Mouse (Mus musculus): ENCODE results near the gene Mmd. TPM values are rescaled to one million over a fixed set of nuclear protein-coding genes. Genes with fewer than 3 reads are reported as not detected.

The Mmd gene
- polyA plus RNA-seq, 1 experiment from 2014 or later: 148 TPM

DNA sequence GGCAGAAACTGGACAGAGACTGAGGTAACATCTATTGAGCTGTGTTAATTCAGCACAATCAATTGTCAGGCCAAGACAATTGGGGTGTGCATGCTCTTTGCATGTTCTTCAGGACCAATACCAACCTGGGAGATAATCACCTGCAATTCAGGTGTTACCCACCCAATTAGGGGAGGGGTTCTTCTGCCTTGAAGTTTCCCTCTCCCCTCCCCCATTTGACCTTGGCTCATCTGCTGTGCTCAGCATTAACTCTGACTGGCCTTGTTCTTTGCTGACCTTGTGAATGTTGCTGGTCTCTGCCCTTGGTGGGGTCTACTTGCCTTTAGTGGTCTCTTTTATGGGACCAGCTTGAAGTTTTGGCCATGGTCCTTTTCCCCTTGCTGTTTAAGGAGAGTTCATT is 19.5 kb upstream of the Mmd start:
- Histone ChIP-seq H3K9ac (ENCODE audit: low read depth, low read length) (no peak overlapping the region), H3K36me3 (ENCODE audit: control insufficient read depth, insufficient read depth, low read length) (no peaks in the 10 kb centered on the region), H3K4me2 (ENCODE audit: low read length) (no peak overlapping the region), H3K27ac (ENCODE audit: low read length) (no peak overlapping the region), H3K4me1 (ENCODE audit: control insufficient read depth, insufficient read depth, low read length) (no peaks in the 10 kb centered on the region), H3K9me3 (replicated peaks; ENCODE audit: control insufficient read depth, low read length, poor library complexity, severe bottlenecking) (no peaks in the 10 kb centered on the region), H3K27me3 (ENCODE audit: control insufficient read depth, insufficient read depth, low read depth, low read length) (no peaks in the 10 kb centered on the region), H3K4me3 (ENCODE audit: low read depth, low read length) (no peak overlapping the region)
- ATAC-seq: no peak

DNA sequence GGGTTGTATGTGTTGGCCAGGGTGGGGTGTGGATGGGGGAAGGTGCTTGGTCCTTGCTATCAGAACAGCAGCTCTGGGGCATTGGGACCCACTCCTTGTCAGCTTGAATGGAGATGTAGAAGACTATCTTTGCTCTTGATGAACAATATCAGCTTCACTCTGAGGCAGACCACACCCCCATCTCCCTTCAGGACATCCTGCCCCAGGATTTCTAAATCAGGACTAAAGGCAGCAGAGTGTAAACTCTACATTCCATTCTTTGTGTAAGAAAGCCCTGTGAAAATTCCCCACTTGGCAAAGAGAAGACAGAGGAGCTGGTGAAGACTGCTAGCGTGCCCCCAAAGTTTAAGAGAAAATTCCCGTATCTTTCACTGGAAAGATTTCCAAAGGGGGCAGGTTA is 18.6 kb upstream of the Mmd start:
- Histone ChIP-seq H3K27me3 (ENCODE audit: control insufficient read depth, insufficient read depth, low read depth, low read length) (no peaks in the 10 kb centered on the region), H3K4me3 (ENCODE audit: low read depth, low read length) (no peak overlapping the region), H3K9me3 (replicated peaks; ENCODE audit: control insufficient read depth, low read length, poor library complexity, severe bottlenecking) (no peaks in the 10 kb centered on the region), H3K27ac (ENCODE audit: low read length) (no peak overlapping the region), H3K4me1 (ENCODE audit: control insufficient read depth, insufficient read depth, low read length) (no peaks in the 10 kb centered on the region), H3K9ac (ENCODE audit: low read depth, low read length) (no peak overlapping the region), H3K36me3 (ENCODE audit: control insufficient read depth, insufficient read depth, low read length) (no peaks in the 10 kb centered on the region), H3K4me2 (ENCODE audit: low read length) (no peak overlapping the region)
- 60% methylated on average over 2 of the region's 2 CpGs for WGBS
- ATAC-seq: no peak

DNA sequence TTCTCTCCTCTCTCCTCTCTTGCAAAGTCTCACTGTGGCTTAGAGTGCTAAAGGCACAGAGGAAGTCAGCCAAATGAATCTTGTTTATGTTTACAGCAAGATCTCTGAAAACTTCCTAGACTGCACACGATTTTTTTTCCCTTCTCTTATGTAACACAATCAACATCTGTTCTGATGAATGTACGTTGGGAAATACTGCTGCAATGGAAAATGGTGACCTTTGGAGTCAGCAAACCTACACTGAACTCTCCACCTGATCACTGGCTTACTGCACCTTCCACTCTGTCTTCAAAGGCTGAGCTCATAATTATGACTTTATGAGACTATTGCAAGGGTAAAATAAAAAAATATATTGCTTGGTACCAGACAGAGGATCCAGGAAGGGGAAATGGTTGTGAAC is 17.6 kb upstream of the Mmd start:
- Histone ChIP-seq H3K27ac (ENCODE audit: low read length) (no peak overlapping the region), H3K27me3 (ENCODE audit: control insufficient read depth, insufficient read depth, low read depth, low read length) (no peaks in the 10 kb centered on the region), H3K4me2 (ENCODE audit: low read length) (no peak overlapping the region), H3K9ac (ENCODE audit: low read depth, low read length) (no peak overlapping the region), H3K4me1 (ENCODE audit: control insufficient read depth, insufficient read depth, low read length) (no peaks in the 10 kb centered on the region), H3K36me3 (ENCODE audit: control insufficient read depth, insufficient read depth, low read length) (no peaks in the 10 kb centered on the region), H3K4me3 (ENCODE audit: low read depth, low read length) (no peak overlapping the region), H3K9me3 (replicated peaks; ENCODE audit: control insufficient read depth, low read length, poor library complexity, severe bottlenecking) (no peaks in the 10 kb centered on the region)
- no peak for ATAC-seq
- 81% methylated on average over 2 of the region's 2 CpGs for WGBS

DNA sequence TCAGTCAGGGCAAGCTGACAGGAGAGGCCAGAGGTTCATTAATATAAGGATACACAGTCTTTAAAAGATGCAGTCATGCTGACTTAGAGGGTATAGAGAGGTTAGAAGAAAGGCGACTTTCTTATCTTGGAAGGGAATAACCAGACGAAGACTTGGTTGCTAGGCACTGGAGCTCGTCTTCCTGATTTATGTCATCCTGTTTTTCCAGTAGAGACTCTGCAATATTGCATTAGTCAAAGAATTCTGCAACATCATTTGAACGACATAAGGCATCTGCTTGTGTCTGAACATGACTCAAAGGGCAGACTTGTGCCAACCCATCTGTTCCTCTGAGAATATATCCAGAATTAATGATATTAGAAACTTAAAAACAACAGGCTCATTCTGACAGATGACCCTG is 16.6 kb upstream of the Mmd start:
- no peak overlapping the region for H3K4me3 ChIP-seq (ENCODE audit: low read depth, low read length)
- H3K9me3 ChIP-seq (replicated peaks; ENCODE audit: control insufficient read depth, low read length, poor library complexity, severe bottlenecking): no peaks in the 10 kb centered on the region
- H3K27me3 ChIP-seq (ENCODE audit: control insufficient read depth, insufficient read depth, low read depth, low read length): no peaks in the 10 kb centered on the region
- ATAC-seq: no peak
- H3K4me2 ChIP-seq (ENCODE audit: low read length): no peak overlapping the region
- no peaks in the 10 kb centered on the region for H3K36me3 ChIP-seq (ENCODE audit: control insufficient read depth, insufficient read depth, low read length)
- H3K27ac ChIP-seq (ENCODE audit: low read length): no peak overlapping the region
- no peak overlapping the region for H3K9ac ChIP-seq (ENCODE audit: low read depth, low read length)
- 56% methylated on average over 4 of the region's 4 CpGs for WGBS
- H3K4me1 ChIP-seq (ENCODE audit: control insufficient read depth, insufficient read depth, low read length): no peaks in the 10 kb centered on the region

DNA sequence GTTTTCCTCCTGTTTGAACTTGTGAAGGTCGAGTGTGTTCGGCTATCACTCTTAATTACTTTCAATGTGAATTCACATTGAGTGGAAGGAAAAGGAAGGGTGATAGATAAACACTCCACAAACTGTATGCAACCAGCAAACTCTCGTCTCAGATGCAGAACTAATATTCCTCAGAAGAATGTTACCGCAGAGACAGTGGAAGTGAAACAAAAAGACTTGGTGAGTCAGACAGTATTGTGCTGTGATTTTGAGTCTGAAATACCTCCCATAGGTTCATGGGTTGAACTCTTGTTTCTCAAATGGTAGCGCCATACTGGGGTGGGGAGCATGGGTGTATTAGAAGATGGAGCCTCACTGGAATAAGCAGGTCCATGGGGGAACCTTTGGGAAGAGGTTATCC is 14.0 kb upstream of the Mmd start:
- H3K27ac ChIP-seq (ENCODE audit: low read length): no peak overlapping the region
- no peaks in the 10 kb centered on the region for H3K9me3 ChIP-seq (replicated peaks; ENCODE audit: control insufficient read depth, low read length, poor library complexity, severe bottlenecking)
- H3K4me1 ChIP-seq (ENCODE audit: control insufficient read depth, insufficient read depth, low read length): no peaks in the 10 kb centered on the region
- no peak overlapping the region for H3K4me3 ChIP-seq (ENCODE audit: low read depth, low read length)
- 89% methylated on average over 5 of the region's 5 CpGs for WGBS
- H3K27me3 ChIP-seq (ENCODE audit: control insufficient read depth, insufficient read depth, low read depth, low read length): no peaks in the 10 kb centered on the region
- ATAC-seq: no peak
- H3K9ac ChIP-seq (ENCODE audit: low read depth, low read length): no peak overlapping the region
- H3K4me2 ChIP-seq (ENCODE audit: low read length): no peak overlapping the region
- H3K36me3 ChIP-seq (ENCODE audit: control insufficient read depth, insufficient read depth, low read length): no peaks in the 10 kb centered on the region

DNA sequence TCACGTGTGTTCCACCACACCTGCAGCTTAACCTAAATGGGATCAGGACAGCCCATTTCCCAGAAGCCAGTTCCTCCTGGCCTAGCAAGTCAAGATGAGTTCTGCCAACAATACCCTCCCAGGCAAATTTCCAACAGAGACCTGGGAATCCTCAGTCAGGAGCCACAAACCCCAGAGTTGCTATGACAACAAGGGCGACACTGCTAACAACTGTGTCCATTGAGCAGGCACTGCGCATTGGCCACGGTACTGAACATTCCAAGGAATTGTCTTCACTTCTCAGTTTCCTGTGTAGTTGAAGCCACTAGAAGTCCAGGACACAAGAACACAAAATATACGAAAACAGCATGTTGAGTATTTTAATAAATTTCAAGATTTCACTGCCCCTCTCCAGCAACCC is 11.6 kb upstream of the Mmd start:
- Histone ChIP-seq H3K4me2 (ENCODE audit: low read length) (no peak overlapping the region), H3K27me3 (ENCODE audit: control insufficient read depth, insufficient read depth, low read depth, low read length) (no peaks in the 10 kb centered on the region), H3K4me1 (ENCODE audit: control insufficient read depth, insufficient read depth, low read length) (no peaks in the 10 kb centered on the region), H3K9ac (ENCODE audit: low read depth, low read length) (no peak overlapping the region), H3K4me3 (ENCODE audit: low read depth, low read length) (no peak overlapping the region), H3K27ac (ENCODE audit: low read length) (no peak overlapping the region), H3K36me3 (ENCODE audit: control insufficient read depth, insufficient read depth, low read length) (no peaks in the 10 kb centered on the region), H3K9me3 (replicated peaks; ENCODE audit: control insufficient read depth, low read length, poor library complexity, severe bottlenecking) (no peaks in the 10 kb centered on the region)
- no peak for ATAC-seq
- WGBS: 52% methylated on average over 5 of the region's 5 CpGs

DNA sequence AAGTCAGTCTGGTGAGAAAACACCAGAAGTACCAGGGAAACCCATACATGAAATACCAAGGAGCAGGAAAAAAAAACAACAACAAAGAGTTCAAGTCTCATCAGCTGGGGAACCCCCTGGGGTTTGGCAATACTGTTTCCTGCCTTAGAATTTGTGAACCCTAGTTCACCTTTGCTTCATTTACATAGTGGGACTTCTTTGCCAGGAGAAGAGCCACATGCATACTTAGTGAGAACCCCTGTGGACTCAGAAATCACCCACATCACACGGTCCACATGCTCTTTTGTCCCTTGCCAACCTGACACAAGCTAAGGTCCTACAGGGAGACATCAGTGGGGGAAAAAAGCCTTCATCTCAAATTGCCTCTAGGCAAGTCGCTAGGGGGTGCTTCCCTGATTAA is 10.6 kb upstream of the Mmd start:
- ATAC-seq: no peak
- Histone ChIP-seq H3K4me3 (ENCODE audit: low read depth, low read length) (no peak overlapping the region), H3K27me3 (ENCODE audit: control insufficient read depth, insufficient read depth, low read depth, low read length) (no peaks in the 10 kb centered on the region), H3K36me3 (ENCODE audit: control insufficient read depth, insufficient read depth, low read length) (no peaks in the 10 kb centered on the region), H3K27ac (ENCODE audit: low read length) (no peak overlapping the region), H3K9ac (ENCODE audit: low read depth, low read length) (no peak overlapping the region), H3K4me2 (ENCODE audit: low read length) (no peak overlapping the region), H3K4me1 (ENCODE audit: control insufficient read depth, insufficient read depth, low read length) (no peaks in the 10 kb centered on the region), H3K9me3 (replicated peaks; ENCODE audit: control insufficient read depth, low read length, poor library complexity, severe bottlenecking) (no peaks in the 10 kb centered on the region)
- 30% methylated on average over 2 of the region's 2 CpGs for WGBS

DNA sequence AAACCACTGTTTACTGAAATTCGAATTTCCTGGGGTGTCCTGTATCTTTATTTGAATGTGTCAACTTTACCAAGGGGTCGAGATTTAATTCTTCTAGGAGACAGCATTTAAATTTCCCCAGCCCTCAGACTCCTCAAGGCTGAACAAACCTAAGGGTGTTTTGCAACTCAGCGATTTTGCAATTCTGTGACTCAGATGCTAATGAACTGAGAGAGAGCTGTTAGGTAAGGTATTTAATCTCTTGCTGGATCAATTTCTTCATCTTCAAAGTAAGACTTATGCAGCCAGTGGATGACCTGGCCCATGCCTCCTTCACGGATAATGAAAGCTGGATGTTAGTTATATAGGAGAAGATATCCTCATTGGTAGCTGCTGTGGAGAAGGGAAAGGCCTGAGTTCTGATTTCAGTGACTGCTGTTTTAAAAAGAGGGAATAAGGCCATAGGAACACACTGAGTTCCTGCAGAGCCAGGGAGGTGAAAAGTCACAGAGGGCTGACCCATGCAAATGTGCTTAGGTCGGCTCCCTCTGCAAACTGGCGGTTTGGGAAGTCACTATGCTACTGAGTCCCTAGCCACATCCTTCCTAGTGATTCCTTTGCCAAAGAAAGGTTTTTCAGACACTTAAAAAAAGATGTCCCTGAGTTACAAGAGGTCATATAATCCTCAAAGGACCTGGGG is 8.5 kb upstream of the Mmd start:
- 25% methylated on average over 6 of the region's 6 CpGs for WGBS
- no peak for ATAC-seq
- Histone ChIP-seq H3K27me3 (ENCODE audit: control insufficient read depth, insufficient read depth, low read depth, low read length) (no peaks in the 10 kb centered on the region), H3K4me1 (ENCODE audit: control insufficient read depth, insufficient read depth, low read length) (no peaks in the 10 kb centered on the region), H3K36me3 (ENCODE audit: control insufficient read depth, insufficient read depth, low read length) (no peaks in the 10 kb centered on the region), H3K9me3 (replicated peaks; ENCODE audit: control insufficient read depth, low read length, poor library complexity, severe bottlenecking) (no peaks in the 10 kb centered on the region), H3K4me3 (ENCODE audit: low read depth, low read length) (no peak overlapping the region), H3K27ac (ENCODE audit: low read length) (no peak overlapping the region), H3K9ac (ENCODE audit: low read depth, low read length) (no peak overlapping the region), H3K4me2 (ENCODE audit: low read length) (no peak overlapping the region)

DNA sequence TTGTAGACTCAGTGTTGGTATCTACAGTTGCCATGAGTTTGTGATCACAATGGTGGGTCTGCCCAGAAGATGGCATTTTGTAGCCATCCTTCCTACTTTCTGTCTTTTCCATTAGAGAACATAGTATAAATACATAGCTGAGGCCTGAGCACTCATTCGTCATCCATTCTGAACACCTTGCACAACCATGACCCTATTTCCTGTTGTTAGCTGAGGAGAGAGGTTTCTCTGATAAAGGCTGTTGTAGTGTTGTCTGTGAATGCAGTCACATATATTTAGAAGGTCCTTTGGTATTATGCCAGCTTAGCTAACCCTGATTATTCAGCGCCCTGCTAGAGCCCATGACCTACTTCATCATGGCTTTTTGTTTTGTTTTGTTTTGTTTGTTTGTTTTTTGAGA is 7.4 kb upstream of the Mmd start:
- H3K27me3 ChIP-seq (ENCODE audit: control insufficient read depth, insufficient read depth, low read depth, low read length): no peaks in the 10 kb centered on the region
- ATAC-seq: no peak
- no peak overlapping the region for H3K4me3 ChIP-seq (ENCODE audit: low read depth, low read length)
- H3K4me2 ChIP-seq (ENCODE audit: low read length): no peak overlapping the region
- no peak overlapping the region for H3K9ac ChIP-seq (ENCODE audit: low read depth, low read length)
- no peaks in the 10 kb centered on the region for H3K9me3 ChIP-seq (replicated peaks; ENCODE audit: control insufficient read depth, low read length, poor library complexity, severe bottlenecking)
- no peaks in the 10 kb centered on the region for H3K36me3 ChIP-seq (ENCODE audit: control insufficient read depth, insufficient read depth, low read length)
- 92% methylated on average over 2 of the region's 2 CpGs for WGBS
- no peaks in the 10 kb centered on the region for H3K4me1 ChIP-seq (ENCODE audit: control insufficient read depth, insufficient read depth, low read length)
- H3K27ac ChIP-seq (ENCODE audit: low read length): no peak overlapping the region
